Mouse (Mus musculus) liver, embryonic 15.5 days (tissue): ENCODE measurements around the gene Stat2. TPM values are rescaled to one million over a fixed set of nuclear protein-coding genes. Genes with fewer than 3 reads are reported as not detected.
"Not testable (repeated sequence)": the region's sequence is repeated elsewhere in the genome, so short reads cannot be mapped to it uniquely, and the experiment has no call there.

Source experiments
- ATAC-seq: fragments of 200-750 bp; cut with Nextera tagmentation; 2 replicates; pipeline ENCODE4 v1.8.0; 2017; ENCODE audit warnings: moderate number of reproducible peaks, mild to moderate bottlenecking, moderate library complexity; ENCODE audit not compliant: insufficient read depth
- H3K27ac ChIP-seq: fragments of 300-500 bp; sonication (generic); replicated peaks from 2 replicates; pipeline ENCODE4 v1.5.1; 2015; ENCODE audit warnings: mild to moderate bottlenecking, inconsistent platforms
- H3K27me3 ChIP-seq: fragments of 300-500 bp; sonication (generic); 2 replicates; pipeline ENCODE4 v1.6.1; 2015; ENCODE audit warnings: mild to moderate bottlenecking, inconsistent platforms
- H3K36me3 ChIP-seq: fragments of 300-500 bp; sonication (generic); replicated peaks from 2 replicates; pipeline ENCODE4 v1.6.1; 2015; ENCODE audit warnings: moderate library complexity, mild to moderate bottlenecking, inconsistent platforms
- H3K4me1 ChIP-seq: fragments of 300-500 bp; sonication (generic); replicated peaks from 2 replicates; pipeline ENCODE4 v1.6.1; 2015; ENCODE audit warnings: inconsistent platforms
- H3K4me2 ChIP-seq: fragments of 300-500 bp; sonication (generic); 2 replicates; pipeline ENCODE4 v1.6.1; 2015; ENCODE audit warnings: moderate library complexity, mild to moderate bottlenecking, inconsistent platforms
- H3K4me3 ChIP-seq: fragments of 300-500 bp; sonication (generic); replicated peaks from 2 replicates; pipeline ENCODE4 v1.5.1; 2015; ENCODE audit warnings: mild to moderate bottlenecking, inconsistent platforms
- H3K9ac ChIP-seq: fragments of 300-500 bp; sonication (generic); 2 replicates; pipeline ENCODE4 v1.6.1; 2015; ENCODE audit warnings: moderate library complexity, mild to moderate bottlenecking, inconsistent platforms
- H3K9me3 ChIP-seq: fragments of 300-500 bp; sonication (generic); replicated peaks from 2 replicates; pipeline ENCODE4 v1.6.1; 2016; ENCODE audit warnings: inconsistent platforms
- WGBS: fragments of 180-500 bp; shearing (Covaris S2); methylation state at CpG from one replicate; pipeline ENCODE4 v1.1.7; 2015; ENCODE audit warnings: mixed read lengths; ENCODE audit not compliant: insufficient replicate concordance; 5-methylcytosine and 5-hydroxymethylcytosine counted together
- polyA plus RNA-seq: library from polyadenylated mRNA; unstranded; fragments of >200 nt; fragmentation: Nextera tagmentation; extraction: Ambion mirVana; gene quantifications from 2 replicates; pipeline ENCODE4 v1.2.1, GENCODE M21; 2015

The Stat2 gene
- polyA plus RNA-seq, 1 experiment from 2014 or later: 6.8 TPM

DNA sequence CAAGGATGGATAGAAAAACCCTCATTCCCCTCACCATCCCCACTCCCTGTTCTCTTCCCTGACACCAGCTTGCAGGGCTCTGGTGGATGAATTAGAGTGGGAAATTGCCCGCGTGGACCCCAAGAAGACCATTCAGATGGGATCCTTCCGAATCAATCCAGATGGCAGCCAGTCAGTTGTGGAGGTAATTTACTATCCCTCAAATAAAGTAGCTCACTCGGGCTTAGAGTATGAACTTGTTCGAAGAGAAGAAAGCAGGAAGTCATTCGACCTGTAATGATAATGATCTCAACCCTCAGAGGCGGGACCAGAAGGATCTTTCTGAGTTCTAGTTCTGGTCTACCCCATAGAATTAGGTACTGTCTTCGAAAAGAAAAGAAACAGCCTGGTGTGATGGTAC lies 53.2 kb downstream of the Stat2 start:
- peaks cover 51% of the 10 kb centered on the region for H3K36me3 ChIP-seq
- peak overlapping the region; percentile 88 for H3K27ac ChIP-seq
- peak overlapping the region; percentile 91 for H3K4me3 ChIP-seq
- peak overlapping the region; percentile 91 for H3K9ac ChIP-seq
- 37% methylated on average over 8 of the region's 8 CpGs for WGBS
- peaks cover 28% of the 10 kb centered on the region for H3K4me1 ChIP-seq
- peak overlapping the region; percentile 90 for H3K4me2 ChIP-seq
- H3K9me3 ChIP-seq: no peaks in the 10 kb centered on the region
- H3K27me3 ChIP-seq: no peaks in the 10 kb centered on the region
- ATAC-seq: no peak

- H3K27me3 ChIP-seq: no peaks in the 10 kb centered on the region
- H3K9me3 ChIP-seq: no peaks in the 10 kb centered on the region
- H3K27ac ChIP-seq: no peak overlapping the region
- H3K9ac ChIP-seq: no peak overlapping the region
- 84% methylated on average over 8 of the region's 8 CpGs for WGBS
- no peak overlapping the region for H3K4me2 ChIP-seq
- peaks cover 25% of the 10 kb centered on the region for H3K36me3 ChIP-seq
- H3K4me1 ChIP-seq: peaks cover 28% of the 10 kb centered on the region
- no peak for ATAC-seq
- H3K4me3 ChIP-seq: no peak overlapping the region
These were observed 56.5 kb downstream of the Stat2 start for GRCm38 (mm10) chr10:128326825-128327224.

DNA sequence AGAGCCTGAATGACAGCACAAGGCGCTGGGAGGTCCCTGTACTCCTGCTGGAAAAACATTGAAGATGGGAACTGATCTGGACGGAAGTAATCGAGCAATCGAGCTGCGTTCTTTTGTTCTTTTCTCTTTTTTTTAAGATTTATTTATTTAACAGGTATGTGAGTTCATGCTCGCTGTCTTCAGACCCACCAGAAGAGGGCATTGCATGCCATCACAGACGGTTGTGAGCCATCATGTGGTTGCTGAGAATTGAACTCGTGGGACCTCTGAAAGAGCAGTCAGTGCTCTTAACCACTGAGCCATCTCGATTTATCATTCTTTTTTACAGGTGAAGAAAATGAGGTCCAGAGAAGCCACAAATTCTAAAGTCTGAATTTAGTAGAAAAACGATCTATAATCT lies 57.3 kb downstream of the Stat2 start:
- no peak overlapping the region for H3K4me2 ChIP-seq
- WGBS: 72% methylated on average over 10 of the region's 10 CpGs

GRCm38 (mm10) chr10:128332358-128333249 lies 62.2 kb downstream of the Stat2 start:
- 62% methylated on average over 6 of the region's 6 CpGs for WGBS
- not testable (repeated sequence) for H3K9ac ChIP-seq, H3K27me3 ChIP-seq, H3K4me3 ChIP-seq, ATAC-seq, H3K9me3 ChIP-seq, H3K4me2 ChIP-seq, H3K36me3 ChIP-seq, H3K27ac ChIP-seq
- peaks cover 39% of the 10 kb centered on the region for H3K4me1 ChIP-seq

More for the DNA sequence above, 57.3 kb downstream of the Stat2 start:
- H3K27ac ChIP-seq: no peak overlapping the region
- peaks cover 23% of the 10 kb centered on the region for H3K4me1 ChIP-seq
- no peak overlapping the region for H3K9ac ChIP-seq
- no peaks in the 10 kb centered on the region for H3K27me3 ChIP-seq
- no peak for ATAC-seq
- H3K9me3 ChIP-seq: no peaks in the 10 kb centered on the region
- H3K36me3 ChIP-seq: peaks cover 25% of the 10 kb centered on the region
- no peak overlapping the region for H3K4me3 ChIP-seq

GRCm38 (mm10) chr10:128335582-128335981 lies 65.2 kb downstream of the Stat2 start:
- Histone ChIP-seq H3K4me3 (no peak overlapping the region), H3K4me1 (peaks cover 65% of the 10 kb centered on the region), H3K27ac (peak overlapping the region; percentile 97), H3K9me3 (no peaks in the 10 kb centered on the region), H3K9ac (no peak overlapping the region), H3K27me3 (no peaks in the 10 kb centered on the region), H3K4me2 (peak overlapping the region; percentile 85), H3K36me3 (peaks cover 13% of the 10 kb centered on the region; the same call in 1 of the 2 replicates)
- no peak for ATAC-seq
- under 1% methylated on average over 4 of the region's 4 CpGs for WGBS

GRCm38 (mm10) chr10:128336195-128336594 lies 65.8 kb downstream of the Stat2 start:
- Histone ChIP-seq H3K9me3 (no peaks in the 10 kb centered on the region), H3K4me1 (peaks cover 72% of the 10 kb centered on the region), H3K4me2 (peak overlapping the region; percentile 85), H3K27ac (peak overlapping the region; percentile 97), H3K27me3 (no peaks in the 10 kb centered on the region), H3K36me3 (peaks cover 17% of the 10 kb centered on the region), H3K4me3 (peak overlapping the region; percentile 79; the same call in 1 of the 2 replicates), H3K9ac (peak overlapping the region; percentile 61)
- 61% methylated on average over 3 of the region's 3 CpGs for WGBS
- no peak for ATAC-seq

- peak overlapping the region; percentile 79 for H3K4me3 ChIP-seq
- 32% methylated on average over 3 of the region's 3 CpGs for WGBS
- peak overlapping the region; percentile 97 for H3K27ac ChIP-seq
- peaks cover 21% of the 10 kb centered on the region for H3K36me3 ChIP-seq
- peak; percentile 32 for ATAC-seq
- peaks cover 73% of the 10 kb centered on the region for H3K4me1 ChIP-seq
- no peaks in the 10 kb centered on the region for H3K27me3 ChIP-seq
- peak overlapping the region; percentile 61 for H3K9ac ChIP-seq
- H3K4me2 ChIP-seq: peak overlapping the region; percentile 85
- H3K9me3 ChIP-seq: no peaks in the 10 kb centered on the region
These were observed 66.2 kb downstream of the Stat2 start for GRCm38 (mm10) chr10:128336597-128336996.

- under 1% methylated on average over 61 of the region's 61 CpGs for WGBS
- Histone ChIP-seq H3K4me2 (peak within 1 kb of the TSS; percentile 85), H3K36me3 (peaks cover 24% of the 10 kb centered on the region), H3K4me1 (peaks cover 77% of the 10 kb centered on the region), H3K27me3 (no peaks in the 10 kb centered on the region), H3K9ac (peak within 1 kb of the TSS; percentile 87), H3K9me3 (no peaks in the 10 kb centered on the region), H3K4me3 (peak within 1 kb of the TSS; percentile 79), H3K27ac (peak within 1 kb of the TSS; percentile 97)
- peak; percentile 90 for ATAC-seq
These were observed 67.2 kb downstream of the Stat2 start, which contains the start of gene Cs for GRCm38 (mm10) chr10:128337306-128338181. Gene Cs (plus strand): TSS chr10:128337734.

GRCm38 (mm10) chr10:128338415-128338814 lies 68.1 kb downstream of the Stat2 start:
- H3K4me1 ChIP-seq: peaks cover 85% of the 10 kb centered on the region
- ATAC-seq: 0 out of 2 replicates have a peak, but pooled peaks have one; percentile 4

GRCm38 (mm10) chr10:128338948-128339347 lies 68.6 kb downstream of the Stat2 start:
- no peak for ATAC-seq

More at GRCm38 (mm10) chr10:128338415-128338814, 68.1 kb downstream of the Stat2 start:
- no peaks in the 10 kb centered on the region for H3K9me3 ChIP-seq
- peak overlapping the region; percentile 87 for H3K9ac ChIP-seq
- peak overlapping the region; percentile 97 for H3K27ac ChIP-seq
- H3K4me2 ChIP-seq: peak overlapping the region; percentile 85
- H3K4me3 ChIP-seq: peak overlapping the region; percentile 79
- no peaks in the 10 kb centered on the region for H3K27me3 ChIP-seq
- WGBS: 8% methylated on average over 5 of the region's 5 CpGs
- H3K36me3 ChIP-seq: peaks cover 28% of the 10 kb centered on the region

More at GRCm38 (mm10) chr10:128338948-128339347, 68.6 kb downstream of the Stat2 start:
- Histone ChIP-seq H3K27me3 (no peaks in the 10 kb centered on the region), H3K4me2 (peak overlapping the region; percentile 85), H3K9ac (peak overlapping the region; percentile 87), H3K36me3 (peaks cover 28% of the 10 kb centered on the region), H3K27ac (peak overlapping the region; percentile 97), H3K4me1 (peaks cover 90% of the 10 kb centered on the region), H3K9me3 (no peaks in the 10 kb centered on the region), H3K4me3 (peak overlapping the region; percentile 79)
- WGBS: 52% methylated on average over 2 of the region's 2 CpGs
